Mouse (Mus musculus): ENCODE results near the gene Olfr691. TPM values are rescaled to one million over a fixed set of nuclear protein-coding genes. Genes with fewer than 3 reads are reported as not detected.

Gene Olfr691
- polyA plus RNA-seq, 1 experiment from 2014 or later, result not detected

DNA sequence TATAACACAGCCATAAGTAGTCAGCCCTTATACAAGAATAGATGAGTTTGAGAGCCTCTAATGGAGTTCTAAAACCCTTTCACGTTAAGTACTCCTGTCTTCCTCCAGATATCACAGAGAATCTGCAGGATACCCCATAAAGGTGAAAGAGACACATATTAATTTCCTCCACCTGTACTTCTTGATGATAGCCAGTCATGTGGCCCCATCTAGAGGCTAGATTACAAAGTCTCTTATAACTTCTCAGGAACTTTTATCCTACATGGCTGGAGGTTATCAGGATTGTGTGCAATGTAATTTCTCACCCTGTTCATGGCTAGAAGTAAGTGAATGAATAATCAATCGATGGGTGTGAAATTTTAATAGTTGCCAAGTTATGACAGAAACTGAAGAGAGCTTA lies 16.8 kb downstream of the Olfr691 start:
- no peaks in the 10 kb centered on the region for H3K27me3 ChIP-seq (ENCODE audit: control insufficient read depth, insufficient read depth, low read length)
- H3K4me2 ChIP-seq (ENCODE audit: low read length), result no peak overlapping the region
- no peak overlapping the region for H3K4me3 ChIP-seq (ENCODE audit: control insufficient read depth in 1 of 2, insufficient read depth in 1 of 2, low read depth in 1 of 2, low read length in 2 of 2)
- H3K36me3 ChIP-seq (ENCODE audit: control insufficient read depth, insufficient read depth, low read length), result no peaks in the 10 kb centered on the region
- no peak overlapping the region for H3K9ac ChIP-seq (ENCODE audit: low read length)
- H3K27ac ChIP-seq (replicated peaks in 1 of 2; ENCODE audit: control insufficient read depth in 1 of 2, insufficient read depth in 1 of 2, low read depth in 2 of 2, low read length in 2 of 2), result no peak overlapping the region
- WGBS, result 62% methylated on average over 2 of the region's 2 CpGs
- H3K4me1 ChIP-seq (ENCODE audit: control insufficient read depth in 2 of 2, insufficient read depth in 2 of 2, low read length in 2 of 2), result no peaks in the 10 kb centered on the region
- H3K9me3 ChIP-seq (ENCODE audit: control insufficient read depth, low read length), result no peaks in the 10 kb centered on the region
- no peak for ATAC-seq (ENCODE audit: insufficient number of reproducible peaks, insufficient read depth, low FRiP score, low read depth)

DNA sequence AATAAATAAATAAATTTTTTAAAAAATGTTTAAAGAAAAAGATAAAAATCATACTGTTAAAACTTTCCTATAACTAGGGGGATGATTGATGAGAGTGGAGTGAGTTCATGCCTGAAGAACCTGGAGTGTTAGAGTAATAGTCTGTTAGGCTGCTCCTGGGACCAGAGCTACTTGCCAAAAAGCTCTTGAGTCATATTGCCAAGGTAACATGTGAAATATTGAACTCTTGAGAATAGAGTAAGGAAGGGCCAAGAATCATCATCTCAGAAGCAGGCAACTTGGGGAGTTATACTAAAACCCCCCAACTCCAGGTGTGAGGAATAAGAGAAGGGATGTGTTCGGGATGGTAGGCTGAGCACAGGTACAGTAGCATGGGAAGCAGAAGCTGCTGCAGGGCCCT lies 31.2 kb downstream of the Olfr691 start, which contains the start of gene Olfr689:
Olfr689 (plus strand) TSS at position 301 of the 400 bp plus-strand sequence.
- Histone ChIP-seq H3K36me3 (ENCODE audit: control insufficient read depth, insufficient read depth, low read length) (no peaks in the 10 kb centered on the region), H3K9me3 (ENCODE audit: control insufficient read depth, low read length) (no peaks in the 10 kb centered on the region), H3K4me3 (ENCODE audit: control insufficient read depth in 1 of 2, insufficient read depth in 1 of 2, low read depth in 1 of 2, low read length in 2 of 2) (no peak within 1 kb of the TSS), H3K9ac (ENCODE audit: low read length) (no peak within 1 kb of the TSS), H3K4me2 (ENCODE audit: low read length) (no peak within 1 kb of the TSS), H3K27ac (replicated peaks in 1 of 2; ENCODE audit: control insufficient read depth in 1 of 2, insufficient read depth in 1 of 2, low read depth in 2 of 2, low read length in 2 of 2) (no peak within 1 kb of the TSS), H3K4me1 (ENCODE audit: control insufficient read depth in 2 of 2, insufficient read depth in 2 of 2, low read length in 2 of 2) (no peaks in the 10 kb centered on the region), H3K27me3 (ENCODE audit: control insufficient read depth, insufficient read depth, low read length) (no peaks in the 10 kb centered on the region)
- WGBS, result 71% methylated on average over 1 of the region's 1 CpGs
- ATAC-seq (ENCODE audit: insufficient number of reproducible peaks, insufficient read depth, low FRiP score, low read depth), result no peak

DNA sequence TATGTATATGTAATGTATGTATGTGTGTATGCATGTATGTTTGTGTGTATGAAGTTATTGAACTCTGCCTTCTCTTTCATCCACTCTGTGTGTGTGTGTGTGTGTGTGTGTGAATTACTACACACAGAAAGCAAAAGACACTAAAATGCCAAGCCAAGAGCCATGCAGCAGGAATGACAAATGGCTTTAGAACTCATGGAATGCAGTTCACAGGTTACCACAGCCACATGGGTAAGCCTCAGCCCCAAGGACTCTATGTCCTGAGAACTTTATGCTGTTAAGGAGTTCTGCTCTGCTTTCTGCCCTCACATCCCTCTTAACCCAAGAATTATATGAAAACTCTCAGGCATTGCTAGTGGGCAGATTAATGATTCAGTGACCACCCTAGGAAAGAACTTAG lies 52.0 kb downstream of the Olfr691 start:
- no peak overlapping the region for H3K4me2 ChIP-seq (ENCODE audit: low read length)
- H3K9ac ChIP-seq (ENCODE audit: low read length), result no peak overlapping the region
- no peaks in the 10 kb centered on the region for H3K9me3 ChIP-seq (ENCODE audit: control insufficient read depth, low read length)
- H3K36me3 ChIP-seq (ENCODE audit: control insufficient read depth, insufficient read depth, low read length), result no peaks in the 10 kb centered on the region
- H3K4me1 ChIP-seq (ENCODE audit: control insufficient read depth in 2 of 2, insufficient read depth in 2 of 2, low read length in 2 of 2), result no peaks in the 10 kb centered on the region
- no peak overlapping the region for H3K27ac ChIP-seq (replicated peaks in 1 of 2; ENCODE audit: control insufficient read depth in 1 of 2, insufficient read depth in 1 of 2, low read depth in 2 of 2, low read length in 2 of 2)
- H3K27me3 ChIP-seq (ENCODE audit: control insufficient read depth, insufficient read depth, low read length), result no peaks in the 10 kb centered on the region
- no peak overlapping the region for H3K4me3 ChIP-seq (ENCODE audit: control insufficient read depth in 1 of 2, insufficient read depth in 1 of 2, low read depth in 1 of 2, low read length in 2 of 2)
- ATAC-seq (ENCODE audit: insufficient number of reproducible peaks, insufficient read depth, low FRiP score, low read depth), result no peak

DNA sequence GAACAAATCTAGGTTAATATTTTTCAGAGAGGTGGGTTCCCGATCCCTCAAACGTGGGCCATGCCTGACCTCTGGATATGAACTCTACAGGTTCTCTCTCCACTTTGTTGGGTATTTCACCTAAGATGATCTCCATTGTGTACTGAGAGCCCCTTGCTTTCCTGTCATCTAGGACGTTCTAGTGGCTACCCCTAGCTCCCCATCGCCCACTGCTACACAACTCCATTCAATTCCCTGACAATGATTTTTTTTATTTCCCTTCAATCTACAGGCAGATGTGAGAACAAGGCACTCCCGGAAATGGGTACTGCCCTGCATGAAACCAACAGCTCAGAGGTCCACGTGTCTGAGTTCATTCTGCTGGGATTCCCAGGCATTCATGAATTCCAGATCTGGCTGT lies 54.3 kb downstream of the Olfr691 start, which contains the start of gene Olfr688:
Olfr688 (plus strand) TSS at position 301 of the 400 bp plus-strand sequence.
- 72% methylated on average over 6 of the region's 6 CpGs for WGBS
- no peak for ATAC-seq (ENCODE audit: insufficient number of reproducible peaks, insufficient read depth, low FRiP score, low read depth)
- H3K27ac ChIP-seq (replicated peaks in 1 of 2; ENCODE audit: control insufficient read depth in 1 of 2, insufficient read depth in 1 of 2, low read depth in 2 of 2, low read length in 2 of 2), result no peak within 1 kb of the TSS
- H3K9ac ChIP-seq (ENCODE audit: low read length), result no peak within 1 kb of the TSS
- no peaks in the 10 kb centered on the region for H3K27me3 ChIP-seq (ENCODE audit: control insufficient read depth, insufficient read depth, low read length)
- H3K36me3 ChIP-seq (ENCODE audit: control insufficient read depth, insufficient read depth, low read length), result no peaks in the 10 kb centered on the region
- H3K4me1 ChIP-seq (ENCODE audit: control insufficient read depth in 2 of 2, insufficient read depth in 2 of 2, low read length in 2 of 2), result no peaks in the 10 kb centered on the region
- no peak within 1 kb of the TSS for H3K4me2 ChIP-seq (ENCODE audit: low read length)
- H3K9me3 ChIP-seq (ENCODE audit: control insufficient read depth, low read length), result no peaks in the 10 kb centered on the region
- no peak within 1 kb of the TSS for H3K4me3 ChIP-seq (ENCODE audit: control insufficient read depth in 1 of 2, insufficient read depth in 1 of 2, low read depth in 1 of 2, low read length in 2 of 2)

Other genes starting within 250 kb of the Olfr691 start
- not detected in 2 replicates for gene Olfr680-ps1, start 249.5 kb downstream of the Olfr691 start, polyA plus RNA-seq (2014; fragmentation: Nextera tagmentation; extraction: Ambion mirVana)
- not detected in 2 replicates for gene Olfr681, start 225.4 kb downstream of the Olfr691 start, polyA plus RNA-seq (2014; fragmentation: Nextera tagmentation; extraction: Ambion mirVana)
- not detected in 2 replicates for gene Olfr683, start 195.3 kb downstream of the Olfr691 start, polyA plus RNA-seq (2014; fragmentation: Nextera tagmentation; extraction: Ambion mirVana)
- not detected in 2 replicates for gene Olfr684, start 178.6 kb downstream of the Olfr691 start, polyA plus RNA-seq (2014; fragmentation: Nextera tagmentation; extraction: Ambion mirVana)
- not detected in 2 replicates for gene Olfr685, start 156.3 kb downstream of the Olfr691 start, polyA plus RNA-seq (2014; fragmentation: Nextera tagmentation; extraction: Ambion mirVana)
- gene Olfr686, start 134.8 kb downstream of the Olfr691 start, polyA plus RNA-seq (2014; fragmentation: Nextera tagmentation; extraction: Ambion mirVana), result not detected in 2 replicates
- not detected in 2 replicates for gene Olfr688, start 54.2 kb downstream of the Olfr691 start, polyA plus RNA-seq (2014; fragmentation: Nextera tagmentation; extraction: Ambion mirVana)
- gene Olfr689, start 31.1 kb downstream of the Olfr691 start, polyA plus RNA-seq (2014; fragmentation: Nextera tagmentation; extraction: Ambion mirVana), result not detected in 2 replicates
- not detected in 2 replicates for gene Olfr690, start 8.2 kb downstream of the Olfr691 start, polyA plus RNA-seq (2014; fragmentation: Nextera tagmentation; extraction: Ambion mirVana)
- not detected in 2 replicates for gene Olfr692, start 26.0 kb upstream of the Olfr691 start, polyA plus RNA-seq (2014; fragmentation: Nextera tagmentation; extraction: Ambion mirVana)
- gene Gm5901, start 32.8 kb upstream of the Olfr691 start, polyA plus RNA-seq (2014; fragmentation: Nextera tagmentation; extraction: Ambion mirVana), result not detected in 2 replicates
- 30.2 and 34.0 TPM in 2 replicates for gene Fam160a2, start 57.8 kb upstream of the Olfr691 start, polyA plus RNA-seq (2014; fragmentation: Nextera tagmentation; extraction: Ambion mirVana)
- gene Cnga4, start 62.3 kb upstream of the Olfr691 start, polyA plus RNA-seq (2014; fragmentation: Nextera tagmentation; extraction: Ambion mirVana), result not detected in 2 replicates
- gene Cckbr, start 83.5 kb upstream of the Olfr691 start, polyA plus RNA-seq (2014; fragmentation: Nextera tagmentation; extraction: Ambion mirVana), result not detected in 2 replicates
- 93.8 and 99.0 TPM in 2 replicates for gene Cavin3, start 140.0 kb upstream of the Olfr691 start, polyA plus RNA-seq (2014; fragmentation: Nextera tagmentation; extraction: Ambion mirVana)
- gene Smpd1, start 212.1 kb upstream of the Olfr691 start, polyA plus RNA-seq (2014; fragmentation: Nextera tagmentation; extraction: Ambion mirVana), result 60.1 and 64.2 TPM in 2 replicates
- 37.3 and 39.6 TPM in 2 replicates for gene Apbb1, start 239.4 kb upstream of the Olfr691 start, polyA plus RNA-seq (2014; fragmentation: Nextera tagmentation; extraction: Ambion mirVana)

All from heart, embryonic 14.5 days (tissue).